Mouse (Mus musculus) embryonic facial prominence, embryonic 14.5 days (tissue): Measurements from ENCODE around the gene Ccdc146. TPM values are rescaled to one million over a fixed set of nuclear protein-coding genes. Genes with fewer than 3 reads are reported as not detected.

Experiments used
- ATAC-seq: fragments of 200-750 bp; cut with Nextera tagmentation; 2 replicates; pipeline ENCODE4 v1.8.0; 2017; ENCODE audit warnings: low read depth, moderate number of reproducible peaks, moderate TSS enrichment
- DNase-seq: peaks from one replicate; pipeline ENCODE4 v3.0.0-alpha.2; 2015; ENCODE audit warnings: low spot score
- H3K27ac ChIP-seq: fragments of 300-500 bp; sonication (generic); replicated peaks from 2 replicates; pipeline ENCODE4 v1.5.1; 2014; ENCODE audit warnings: low read depth, mild to moderate bottlenecking, low read length, moderate library complexity
- H3K27me3 ChIP-seq: fragments of 300-500 bp; sonication (generic); replicated peaks from 2 replicates; pipeline ENCODE4 v1.6.1; 2014; ENCODE audit warnings: low read length; ENCODE audit not compliant: control insufficient read depth, insufficient read depth
- H3K36me3 ChIP-seq: fragments of 300-500 bp; sonication (generic); 2 replicates; pipeline ENCODE4 v1.6.1; 2014; ENCODE audit warnings: low read length, mixed read lengths; ENCODE audit not compliant: control insufficient read depth, insufficient read depth
- H3K4me1 ChIP-seq: fragments of 300-500 bp; sonication (generic); 2 replicates; pipeline ENCODE4 v1.6.1; 2014; ENCODE audit warnings: antibody characterized with exemption, low read length; ENCODE audit not compliant: control insufficient read depth, insufficient read depth
- H3K4me2 ChIP-seq: fragments of 300-500 bp; sonication (generic); 2 replicates; pipeline ENCODE4 v1.6.1; 2014; ENCODE audit warnings: low read depth, mild to moderate bottlenecking, low read length, moderate library complexity, mixed read lengths
- H3K4me3 ChIP-seq: fragments of 300-500 bp; sonication (generic); 2 replicates; pipeline ENCODE4 v1.5.1; 2014; ENCODE audit warnings: low read depth, mild to moderate bottlenecking, low read length
- H3K9ac ChIP-seq: fragments of 300-500 bp; sonication (generic); 2 replicates; pipeline ENCODE4 v1.6.1; 2014; ENCODE audit warnings: low read depth, mild to moderate bottlenecking, low read length, moderate library complexity, mixed read lengths
- H3K9me3 ChIP-seq: fragments of 300-500 bp; sonication (generic); 2 replicates; pipeline ENCODE4 v1.6.1; 2016; ENCODE audit warnings: low read length; ENCODE audit not compliant: control insufficient read depth
- WGBS: fragments of 180-500 bp; shearing (Covaris S2); extraction: QIAGEN DNeasy Blood & Tissue Kit; methylation state at CpG from one replicate; pipeline ENCODE4 v1.1.7; 2014; 5-methylcytosine and 5-hydroxymethylcytosine counted together
- polyA plus RNA-seq: library from polyadenylated mRNA; unstranded; fragments of >200 nt; fragmentation: Nextera tagmentation; extraction: Ambion mirVana; gene quantifications from 2 replicates; pipeline ENCODE4 v1.2.1, GENCODE M21; 2014

Ccdc146 gene
- polyA plus RNA-seq, 1 experiment from 2014 or later, result 2.8 TPM

GRCm38 (mm10) chr5:21270756-21271155 is 153.7 kb downstream of the Ccdc146 start:
- DNase-seq (no peak), ATAC-seq (no peak)
- Histone ChIP-seq H3K4me3 (no peak overlapping the region), H3K4me1 (no peaks in the 10 kb centered on the region), H3K27me3 (no peaks in the 10 kb centered on the region), H3K36me3 (no peaks in the 10 kb centered on the region), H3K9ac (no peak overlapping the region), H3K9me3 (no peaks in the 10 kb centered on the region), H3K4me2 (no peak overlapping the region), H3K27ac (no peak overlapping the region)
- WGBS, result 68% methylated on average over 4 of the region's 4 CpGs

GRCm38 (mm10) chr5:21269446-21269845 is 155.0 kb downstream of the Ccdc146 start:
- 77% methylated on average over 5 of the region's 5 CpGs for WGBS
- DNase-seq (no peak), ATAC-seq (no peak)
- no peak overlapping the region for H3K27ac ChIP-seq
- no peak overlapping the region for H3K4me3 ChIP-seq
- H3K9ac ChIP-seq, result no peak overlapping the region
- no peak overlapping the region for H3K4me2 ChIP-seq
- no peaks in the 10 kb centered on the region for H3K36me3 ChIP-seq
- H3K27me3 ChIP-seq, result no peaks in the 10 kb centered on the region
- no peaks in the 10 kb centered on the region for H3K4me1 ChIP-seq
- no peaks in the 10 kb centered on the region for H3K9me3 ChIP-seq

- DNase-seq, result no peak
- H3K9ac ChIP-seq, result no peak overlapping the region
- no peaks in the 10 kb centered on the region for H3K9me3 ChIP-seq
- ATAC-seq, result no peak
- H3K27me3 ChIP-seq, result no peaks in the 10 kb centered on the region
- no peak overlapping the region for H3K27ac ChIP-seq
- peaks cover 8% of the 10 kb centered on the region; the same call in 1 of the 2 replicates for H3K4me1 ChIP-seq
- no peaks in the 10 kb centered on the region for H3K36me3 ChIP-seq
- WGBS, result 77% methylated on average over 2 of the region's 2 CpGs
- no peak overlapping the region for H3K4me3 ChIP-seq
- H3K4me2 ChIP-seq, result no peak overlapping the region
Observed at GRCm38 (mm10) chr5:21267090-21267489, 157.4 kb downstream of the Ccdc146 start.

GRCm38 (mm10) chr5:21265049-21265448 is 159.4 kb downstream of the Ccdc146 start:
- peaks cover 18% of the 10 kb centered on the region for H3K4me1 ChIP-seq
- no peaks in the 10 kb centered on the region for H3K9me3 ChIP-seq
- H3K9ac ChIP-seq, result no peak overlapping the region
- ATAC-seq (peak; percentile 64; the same call in 1 of the 2 replicates), DNase-seq (peak; percentile 87)
- 18% methylated on average over 4 of the region's 4 CpGs for WGBS
- no peak overlapping the region for H3K27ac ChIP-seq
- H3K36me3 ChIP-seq, result no peaks in the 10 kb centered on the region
- no peak overlapping the region for H3K4me2 ChIP-seq
- no peaks in the 10 kb centered on the region for H3K27me3 ChIP-seq
- no peak overlapping the region for H3K4me3 ChIP-seq

GRCm38 (mm10) chr5:21264352-21265021 is 160.0 kb downstream of the Ccdc146 start:
- H3K27ac ChIP-seq, result no peak overlapping the region
- DNase-seq, result no peak
- H3K9ac ChIP-seq, result no peak overlapping the region
- H3K27me3 ChIP-seq, result no peaks in the 10 kb centered on the region
- no peak overlapping the region for H3K4me2 ChIP-seq
- H3K9me3 ChIP-seq, result no peaks in the 10 kb centered on the region
- 85% methylated on average over 8 of the region's 8 CpGs for WGBS
- H3K4me3 ChIP-seq, result no peak overlapping the region
- peak; percentile 17; the same call in 1 of the 2 replicates for ATAC-seq
- peaks cover 18% of the 10 kb centered on the region for H3K4me1 ChIP-seq
- no peaks in the 10 kb centered on the region for H3K36me3 ChIP-seq

GRCm38 (mm10) chr5:21263202-21264055 is 161.0 kb downstream of the Ccdc146 start:
- Histone ChIP-seq H3K4me2 (no peak overlapping the region), H3K9me3 (no peaks in the 10 kb centered on the region), H3K4me1 (peaks cover 18% of the 10 kb centered on the region), H3K4me3 (no peak overlapping the region), H3K27ac (no peak overlapping the region; the same call in 1 of the 2 replicates), H3K27me3 (no peaks in the 10 kb centered on the region), H3K36me3 (no peaks in the 10 kb centered on the region), H3K9ac (no peak overlapping the region)
- WGBS, result 39% methylated on average over 18 of the region's 18 CpGs
- ATAC-seq (peak; percentile 60; the same call in 1 of the 2 replicates), DNase-seq (peak; percentile 56)

- no peaks in the 10 kb centered on the region for H3K9me3 ChIP-seq
- ATAC-seq (no peak), DNase-seq (no peak)
- peaks cover 18% of the 10 kb centered on the region for H3K4me1 ChIP-seq
- no peak overlapping the region for H3K4me3 ChIP-seq
- no peaks in the 10 kb centered on the region for H3K36me3 ChIP-seq
- no peak overlapping the region for H3K9ac ChIP-seq
- H3K27ac ChIP-seq, result no peak overlapping the region
- H3K27me3 ChIP-seq, result no peaks in the 10 kb centered on the region
- WGBS, result 30% methylated on average over 6 of the region's 6 CpGs
- H3K4me2 ChIP-seq, result no peak overlapping the region
Observed at GRCm38 (mm10) chr5:21261202-21261844, 163.2 kb downstream of the Ccdc146 start.

GRCm38 (mm10) chr5:21260746-21261145 is 163.7 kb downstream of the Ccdc146 start:
- no peak overlapping the region for H3K9ac ChIP-seq
- H3K27me3 ChIP-seq, result no peaks in the 10 kb centered on the region
- ATAC-seq (no peak), DNase-seq (no peak)
- H3K4me2 ChIP-seq, result no peak overlapping the region
- WGBS, result 48% methylated on average over 7 of the region's 7 CpGs
- no peaks in the 10 kb centered on the region for H3K9me3 ChIP-seq
- peaks cover 18% of the 10 kb centered on the region for H3K4me1 ChIP-seq
- H3K4me3 ChIP-seq, result no peak overlapping the region
- H3K36me3 ChIP-seq, result no peaks in the 10 kb centered on the region
- no peak overlapping the region for H3K27ac ChIP-seq
